Mouse (Mus musculus) heart, embryonic 13.5 days (tissue): Measurements from ENCODE around the gene Tor1a. TPM values are rescaled to one million over a fixed set of nuclear protein-coding genes. Genes with fewer than 3 reads are reported as not detected.

Source experiments
- ATAC-seq: fragments of 200-750 bp; cut with Nextera tagmentation; 2 replicates; pipeline ENCODE4 v1.8.0; 2017; ENCODE audit warnings: moderate TSS enrichment; ENCODE audit not compliant: insufficient number of reproducible peaks, low FRiP score, low TSS enrichment; ENCODE audit errors: extremely low read depth
- H3K27ac ChIP-seq: fragments of 300-500 bp; sonication (generic); replicated peaks from 2 replicates; pipeline ENCODE4 v1.5.1; 2015; ENCODE audit warnings: moderate library complexity, mild to moderate bottlenecking, inconsistent platforms
- H3K27me3 ChIP-seq: fragments of 300-500 bp; sonication (generic); replicated peaks from 2 replicates; pipeline ENCODE4 v1.6.1; 2015; ENCODE audit warnings: mild to moderate bottlenecking, inconsistent platforms
- H3K36me3 ChIP-seq: fragments of 300-500 bp; sonication (generic); 2 replicates; pipeline ENCODE4 v1.6.1; 2015; ENCODE audit warnings: mild to moderate bottlenecking, inconsistent platforms
- H3K4me1 ChIP-seq: fragments of 300-500 bp; sonication (generic); 2 replicates; pipeline ENCODE4 v1.6.1; 2015; ENCODE audit warnings: inconsistent platforms
- H3K4me2 ChIP-seq: fragments of 300-500 bp; sonication (generic); 2 replicates; pipeline ENCODE4 v1.6.1; 2015; ENCODE audit warnings: inconsistent platforms, mild to moderate bottlenecking, moderate library complexity
- H3K4me3 ChIP-seq: fragments of 300-500 bp; sonication (generic); 2 replicates; pipeline ENCODE4 v1.5.1; 2015; ENCODE audit warnings: moderate library complexity, mild to moderate bottlenecking, inconsistent platforms
- H3K9ac ChIP-seq: fragments of 300-500 bp; sonication (generic); 2 replicates; pipeline ENCODE4 v1.6.1; 2015; ENCODE audit warnings: inconsistent platforms, mild to moderate bottlenecking, moderate library complexity
- H3K9me3 ChIP-seq: fragments of 300-500 bp; sonication (generic); 2 replicates; pipeline ENCODE4 v1.6.1; 2016; ENCODE audit warnings: inconsistent platforms
- WGBS: fragments of 180-500 bp; shearing (Covaris S2); methylation state at CpG from one replicate; pipeline ENCODE4 v1.1.7; 2015; ENCODE audit warnings: mixed read lengths; 5-methylcytosine and 5-hydroxymethylcytosine counted together
- polyA plus RNA-seq: library from polyadenylated mRNA; unstranded; fragments of >200 nt; fragmentation: Nextera tagmentation; extraction: Ambion mirVana; gene quantifications from 2 replicates; pipeline ENCODE4 v1.2.1, GENCODE M21; 2015

The Tor1a gene
- 54.9 and 55.1 TPM in 2 replicates for polyA plus RNA-seq

DNA sequence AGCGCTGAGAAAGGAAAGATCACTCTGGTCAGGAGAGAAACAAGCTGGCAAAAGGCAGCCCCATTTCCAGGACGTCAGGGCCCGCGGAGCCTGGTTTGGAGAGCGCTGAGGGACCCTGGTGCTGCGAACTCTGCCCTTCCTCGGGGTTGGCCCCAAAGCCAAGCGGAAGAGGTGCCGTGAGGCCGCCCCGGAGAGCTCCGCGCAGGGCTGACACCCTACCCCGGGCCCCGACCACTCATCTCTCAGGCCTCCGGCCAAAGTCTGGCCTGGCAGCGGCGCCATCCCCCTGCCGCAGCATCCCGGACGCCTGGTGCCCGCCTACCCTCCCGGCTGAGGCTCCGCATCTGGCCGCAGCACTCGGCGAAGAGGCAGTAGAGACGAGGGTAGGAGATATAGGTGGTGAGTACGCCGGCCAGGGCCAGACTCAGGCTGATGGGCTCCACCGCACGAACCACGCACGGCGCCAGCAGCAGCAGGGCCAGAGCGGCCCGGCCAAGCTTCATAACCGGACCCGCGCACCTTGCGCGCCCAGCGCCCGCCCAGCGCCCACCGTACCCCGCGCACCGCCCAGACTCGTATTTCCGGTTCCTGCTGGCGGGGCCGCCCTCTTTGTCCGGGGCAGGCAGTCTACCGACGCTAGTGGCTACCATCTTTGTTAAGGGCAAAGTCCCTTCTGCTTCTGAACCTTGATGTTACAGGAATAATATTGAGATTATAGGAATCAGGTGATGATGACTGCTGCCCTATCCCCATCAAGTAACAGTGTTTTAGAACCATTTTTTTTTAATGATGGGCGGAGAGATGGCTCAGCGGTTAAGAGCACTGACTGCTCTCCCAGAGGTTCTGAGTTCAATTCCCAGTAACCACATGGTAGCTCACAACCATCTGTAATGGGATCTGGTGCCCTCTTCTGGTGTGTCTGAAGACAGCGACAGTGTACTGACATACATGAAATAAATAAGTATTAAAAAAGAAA lies at the start of gene Tor1a:
Gene Tor1a, minus strand, starts transcription at position 582 of the 976 bp plus-strand sequence.
- H3K27ac ChIP-seq: peak within 1 kb of the TSS; percentile 78
- peaks cover 61% of the 10 kb centered on the region for H3K36me3 ChIP-seq
- 2% methylated on average over 59 of the region's 59 CpGs for WGBS
- H3K27me3 ChIP-seq: no peaks in the 10 kb centered on the region
- H3K4me3 ChIP-seq: peak within 1 kb of the TSS; percentile 100
- peak within 1 kb of the TSS; percentile 99 for H3K4me2 ChIP-seq
- peaks cover 3% of the 10 kb centered on the region; the same call in 1 of the 2 replicates for H3K9me3 ChIP-seq
- ATAC-seq: peak; percentile 83
- H3K4me1 ChIP-seq: peaks cover 29% of the 10 kb centered on the region
- peak within 1 kb of the TSS; percentile 96 for H3K9ac ChIP-seq

DNA sequence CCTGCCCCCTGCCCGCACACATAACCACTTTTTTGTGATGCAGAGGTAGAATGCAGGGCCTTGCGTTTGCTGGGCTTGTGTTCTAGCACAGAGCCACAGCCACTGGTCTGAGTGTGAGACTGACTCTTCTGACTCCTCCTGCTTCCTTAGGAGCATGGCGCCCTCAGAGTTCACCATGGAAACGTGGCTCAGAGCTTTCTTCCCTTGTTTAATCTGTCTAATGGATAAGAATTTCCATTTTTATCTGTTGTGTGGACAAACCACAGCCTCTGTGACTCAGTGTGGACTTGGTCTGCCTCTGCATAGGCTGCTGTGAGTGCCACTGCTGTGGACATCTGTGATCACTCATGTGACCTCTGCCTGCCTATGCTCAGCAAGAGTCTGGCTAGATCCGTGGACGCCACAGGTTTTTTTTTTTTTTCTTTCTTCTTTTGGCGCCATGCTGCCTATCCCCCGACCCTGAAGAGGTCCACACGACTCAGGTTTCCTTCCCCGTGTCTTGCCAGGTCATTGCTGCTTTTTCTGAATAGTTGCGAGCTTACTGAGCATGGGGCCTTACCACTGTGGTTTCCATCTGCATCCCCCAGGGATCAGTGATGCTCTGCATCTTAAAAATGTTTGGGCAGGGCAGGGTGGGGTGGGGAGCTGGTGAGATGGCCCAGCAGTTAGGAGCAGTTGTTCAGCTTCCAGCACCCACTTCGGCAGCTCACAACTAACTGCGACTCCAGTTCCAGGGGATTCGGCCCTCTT lies 45.8 kb upstream of the Tor1a start:
- ATAC-seq: no peak
- Histone ChIP-seq H3K9me3 (no peaks in the 10 kb centered on the region), H3K9ac (no peak overlapping the region), H3K36me3 (peaks cover 99% of the 10 kb centered on the region), H3K4me3 (no peak overlapping the region), H3K27ac (no peak overlapping the region), H3K4me1 (no peaks in the 10 kb centered on the region), H3K4me2 (no peak overlapping the region), H3K27me3 (no peaks in the 10 kb centered on the region)
- WGBS: 64% methylated on average over 14 of the region's 14 CpGs

GRCm38 (mm10) chr2:31007208-31007607 lies 39.5 kb upstream of the Tor1a start:
- WGBS: 75% methylated on average over 5 of the region's 5 CpGs
- H3K36me3 ChIP-seq: peaks cover 78% of the 10 kb centered on the region
- H3K9ac ChIP-seq: peak overlapping the region; percentile 77
- H3K27me3 ChIP-seq: no peaks in the 10 kb centered on the region
- peaks cover 30% of the 10 kb centered on the region for H3K4me1 ChIP-seq
- no peaks in the 10 kb centered on the region for H3K9me3 ChIP-seq
- no peak overlapping the region for H3K4me3 ChIP-seq
- H3K4me2 ChIP-seq: no peak overlapping the region
- peak overlapping the region; percentile 97 for H3K27ac ChIP-seq
- no peak for ATAC-seq

DNA sequence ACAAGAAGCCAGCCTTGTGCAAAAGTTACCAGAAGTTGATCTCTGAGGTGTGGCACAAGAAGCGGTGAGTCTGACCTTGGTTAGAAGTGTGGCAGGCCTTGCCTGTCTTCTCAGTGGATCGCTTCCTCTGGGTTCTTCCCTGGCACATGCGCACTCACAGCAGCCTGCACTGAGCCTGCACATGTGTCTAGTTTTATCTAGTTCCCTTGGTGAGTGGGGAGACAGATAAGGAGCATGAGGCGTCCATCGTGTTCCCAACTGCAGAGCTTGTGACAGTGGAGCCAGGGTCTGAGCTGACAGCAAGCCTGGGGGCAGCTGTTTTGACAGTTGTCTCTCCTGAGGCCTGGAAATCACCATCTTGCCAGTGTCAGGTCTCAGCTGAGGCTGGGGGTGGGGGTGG lies 38.7 kb upstream of the Tor1a start:
- H3K27me3 ChIP-seq: no peaks in the 10 kb centered on the region
- peaks cover 30% of the 10 kb centered on the region for H3K4me1 ChIP-seq
- H3K4me3 ChIP-seq: peak overlapping the region; percentile 24; the same call in 1 of the 2 replicates
- H3K27ac ChIP-seq: peak overlapping the region; percentile 97
- ATAC-seq: peak; percentile 68
- H3K9me3 ChIP-seq: no peaks in the 10 kb centered on the region
- H3K4me2 ChIP-seq: peak overlapping the region; percentile 54
- 12% methylated on average over 5 of the region's 5 CpGs for WGBS
- H3K36me3 ChIP-seq: peaks cover 78% of the 10 kb centered on the region
- H3K9ac ChIP-seq: peak overlapping the region; percentile 77

DNA sequence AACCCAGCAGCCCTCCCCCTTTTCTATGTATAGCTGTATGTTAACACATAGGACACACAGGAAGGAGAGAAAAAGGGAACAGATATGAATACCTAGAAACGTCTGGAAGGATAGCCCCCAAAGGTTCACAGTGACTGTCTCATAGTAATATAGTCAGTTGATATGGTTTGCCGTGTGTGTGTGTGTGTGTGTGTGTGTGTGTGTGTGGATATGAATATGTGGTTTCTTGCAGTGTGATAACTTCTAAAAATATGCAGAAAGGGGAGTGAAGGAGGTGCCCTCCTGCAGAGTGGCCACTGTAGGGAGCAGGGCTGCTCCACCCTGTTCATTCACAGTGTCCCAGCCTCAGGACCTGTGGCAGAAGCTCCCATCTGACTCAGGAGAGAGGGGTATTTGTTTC lies 37.7 kb upstream of the Tor1a start:
- H3K4me3 ChIP-seq: no peak overlapping the region
- peaks cover 30% of the 10 kb centered on the region for H3K4me1 ChIP-seq
- peak overlapping the region; percentile 54 for H3K4me2 ChIP-seq
- no peaks in the 10 kb centered on the region for H3K27me3 ChIP-seq
- ATAC-seq: no peak
- H3K27ac ChIP-seq: peak overlapping the region; percentile 97
- no peaks in the 10 kb centered on the region for H3K9me3 ChIP-seq
- H3K9ac ChIP-seq: peak overlapping the region; percentile 77
- 44% methylated on average over 2 of the region's 2 CpGs for WGBS
- H3K36me3 ChIP-seq: peaks cover 75% of the 10 kb centered on the region

- Histone ChIP-seq H3K4me3 (no peak overlapping the region), H3K4me2 (no peak overlapping the region), H3K27me3 (no peaks in the 10 kb centered on the region), H3K4me1 (peaks cover 34% of the 10 kb centered on the region), H3K36me3 (peaks cover 70% of the 10 kb centered on the region), H3K9ac (no peak overlapping the region), H3K27ac (no peak overlapping the region), H3K9me3 (no peaks in the 10 kb centered on the region)
- ATAC-seq: no peak
- WGBS: 86% methylated on average over 10 of the region's 10 CpGs
Observed at GRCm38 (mm10) chr2:31002857-31003256, 35.1 kb upstream of the Tor1a start.

- peaks cover 48% of the 10 kb centered on the region for H3K36me3 ChIP-seq
- ATAC-seq: no peak
- 75% methylated on average over 8 of the region's 8 CpGs for whole genome bisulfite sequencing
- no peak overlapping the region for H3K27ac ChIP-seq
- no peak overlapping the region for H3K9ac ChIP-seq
- H3K4me3 ChIP-seq: no peak overlapping the region
- no peak overlapping the region for H3K4me2 ChIP-seq
- no peaks in the 10 kb centered on the region for H3K9me3 ChIP-seq
- H3K27me3 ChIP-seq: no peaks in the 10 kb centered on the region
- H3K4me1 ChIP-seq: peaks cover 29% of the 10 kb centered on the region
Observed at GRCm38 (mm10) chr2:30998443-30999260, 30.9 kb upstream of the Tor1a start.

- H3K27me3 ChIP-seq: no peaks in the 10 kb centered on the region
- peaks cover 29% of the 10 kb centered on the region for H3K4me1 ChIP-seq
- ATAC-seq: 0 out of 2 replicates have a peak, but pooled peaks have one; percentile 11
- H3K4me3 ChIP-seq: peak overlapping the region; percentile 52
- WGBS: 50% methylated on average over 11 of the region's 11 CpGs
- peak overlapping the region; percentile 87 for H3K27ac ChIP-seq
- no peaks in the 10 kb centered on the region for H3K9me3 ChIP-seq
- peak overlapping the region; percentile 79 for H3K9ac ChIP-seq
- peak overlapping the region; percentile 71 for H3K4me2 ChIP-seq
- peaks cover 21% of the 10 kb centered on the region for H3K36me3 ChIP-seq
Observed at GRCm38 (mm10) chr2:30995432-30995996, 27.8 kb upstream of the Tor1a start.

DNA sequence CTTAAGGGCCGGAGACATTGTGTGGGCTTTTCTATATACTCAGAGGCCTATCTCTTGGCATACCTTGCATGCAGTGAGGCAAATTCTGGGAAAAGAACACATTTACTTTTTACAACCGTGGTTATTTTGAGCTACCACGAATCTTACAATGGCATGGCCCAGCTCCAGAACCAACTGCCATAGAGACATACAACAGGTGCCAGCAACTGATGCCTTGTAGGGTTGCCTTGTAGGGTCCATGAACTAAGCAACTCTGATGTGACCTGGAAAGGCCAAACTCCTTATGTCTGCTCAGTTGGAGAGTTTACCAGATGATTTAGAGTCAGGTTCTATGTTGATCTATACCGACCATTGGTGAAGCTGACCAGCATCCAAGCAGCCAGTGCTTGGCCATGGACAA lies 27.1 kb upstream of the Tor1a start:
- H3K36me3 ChIP-seq: peaks cover 16% of the 10 kb centered on the region
- H3K4me1 ChIP-seq: peaks cover 29% of the 10 kb centered on the region
- ATAC-seq: no peak
- WGBS: 93% methylated on average over 4 of the region's 4 CpGs
- H3K9me3 ChIP-seq: no peaks in the 10 kb centered on the region
- H3K4me3 ChIP-seq: no peak overlapping the region
- H3K27me3 ChIP-seq: no peaks in the 10 kb centered on the region
- H3K9ac ChIP-seq: no peak overlapping the region
- peak overlapping the region; percentile 87 for H3K27ac ChIP-seq
- 0 out of 2 replicates have a peak overlapping the region, but pooled peaks have one; percentile 71 for H3K4me2 ChIP-seq

- Histone ChIP-seq H3K9ac (no peak overlapping the region), H3K9me3 (no peaks in the 10 kb centered on the region), H3K4me1 (peaks cover 24% of the 10 kb centered on the region), H3K27me3 (no peaks in the 10 kb centered on the region), H3K36me3 (peaks cover 6% of the 10 kb centered on the region; the same call in 1 of the 2 replicates), H3K4me2 (no peak overlapping the region), H3K27ac (no peak overlapping the region), H3K4me3 (no peak overlapping the region)
- ATAC-seq: no peak
- WGBS: 68% methylated on average over 9 of the region's 9 CpGs
Observed at GRCm38 (mm10) chr2:30990221-30990620, 22.5 kb upstream of the Tor1a start.
